Mouse (Mus musculus) cerebral cortex, adult 2 months (tissue): ENCODE data around the gene Fam166a.

Experiments used
- WGBS: fragments of 180-500 bp; shearing (Covaris S2); methylation state at CpG from one replicate; pipeline ENCODE4 v1.1.7; 2018; 5-methylcytosine and 5-hydroxymethylcytosine counted together

Fam166a gene

DNA sequence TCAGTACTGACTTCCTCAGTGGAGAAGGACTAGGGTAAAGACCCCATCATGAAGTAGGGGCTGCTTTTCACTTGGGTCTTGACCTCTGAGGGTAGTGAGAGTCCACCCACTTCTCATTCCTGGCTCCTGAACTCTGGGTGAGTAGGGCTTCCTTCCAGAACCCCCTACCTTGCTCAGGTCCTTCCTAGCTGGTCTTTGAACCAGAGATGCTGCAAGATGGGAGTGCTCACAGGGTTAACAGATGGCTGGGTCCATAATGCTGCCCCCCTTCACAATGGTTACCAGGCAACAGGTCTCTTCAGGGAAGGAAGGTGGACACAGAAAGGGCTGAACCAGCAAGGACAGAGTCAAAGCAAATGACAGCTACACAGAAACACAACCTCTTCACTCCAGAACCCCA is at the start of gene Fam166a:
Gene Fam166a, plus strand, starts transcription at position 301 of the 400 bp plus-strand sequence.

DNA sequence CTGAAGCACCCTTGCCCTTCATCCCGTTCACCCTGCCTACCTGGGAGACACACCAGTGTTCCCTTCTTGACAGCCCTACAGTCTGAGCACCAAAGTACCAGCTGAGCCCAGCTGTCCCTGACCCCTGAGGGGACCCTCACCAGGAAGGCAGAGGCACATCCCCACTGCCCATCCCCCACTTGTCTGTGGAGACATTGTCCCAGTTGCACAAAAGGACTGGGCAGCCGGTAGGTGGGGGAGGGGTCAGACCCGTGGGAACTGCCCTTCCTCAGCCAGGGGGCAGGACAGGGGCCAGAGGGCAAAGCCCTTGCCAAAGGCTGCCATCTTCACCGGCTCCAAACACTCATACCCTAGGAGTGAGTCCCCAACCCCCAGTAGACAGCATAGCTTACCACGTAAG is 48.8 kb upstream of the Fam166a start:
- 61% methylated on average over 5 of the region's 5 CpGs for WGBS

DNA sequence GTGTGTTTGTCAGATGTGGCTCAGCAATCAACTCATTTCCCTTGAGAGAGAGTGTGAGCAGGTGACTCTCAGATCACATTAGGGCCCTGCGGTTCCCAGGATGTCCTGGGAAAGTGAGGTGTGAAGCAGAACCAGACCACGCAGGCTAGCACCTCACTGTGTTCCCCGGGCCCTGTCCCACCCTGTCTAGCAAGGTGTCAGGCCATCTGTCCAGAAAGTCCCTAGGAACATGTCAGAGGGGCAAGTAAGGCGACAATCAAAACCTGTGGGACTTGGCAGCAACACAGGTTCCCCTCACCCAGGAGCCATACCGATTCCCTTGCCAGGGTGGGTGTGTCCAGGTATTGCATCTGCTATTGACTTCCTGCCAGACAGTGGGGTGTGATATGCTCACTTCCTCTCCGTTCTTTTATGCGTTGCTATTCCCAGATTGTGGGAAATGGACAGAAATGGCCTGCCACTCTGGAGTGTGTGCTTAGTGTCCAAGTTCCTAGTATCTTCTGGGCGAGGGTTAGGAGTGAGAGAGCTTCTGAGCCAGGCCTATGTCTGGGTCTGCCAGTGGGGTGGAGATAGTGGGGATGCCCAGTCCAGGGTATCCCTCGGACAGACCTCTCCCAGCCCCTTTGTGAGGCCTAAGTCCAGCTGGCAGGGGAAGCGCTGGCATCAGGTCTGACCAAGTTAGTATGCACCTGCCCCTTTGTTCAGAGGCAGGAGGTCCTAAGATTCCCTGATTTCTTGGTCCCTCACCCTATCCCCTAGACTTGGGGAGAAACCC is 48.0 kb upstream of the Fam166a start:
- whole genome bisulfite sequencing = 69% methylated on average over 10 of the region's 10 CpGs

DNA sequence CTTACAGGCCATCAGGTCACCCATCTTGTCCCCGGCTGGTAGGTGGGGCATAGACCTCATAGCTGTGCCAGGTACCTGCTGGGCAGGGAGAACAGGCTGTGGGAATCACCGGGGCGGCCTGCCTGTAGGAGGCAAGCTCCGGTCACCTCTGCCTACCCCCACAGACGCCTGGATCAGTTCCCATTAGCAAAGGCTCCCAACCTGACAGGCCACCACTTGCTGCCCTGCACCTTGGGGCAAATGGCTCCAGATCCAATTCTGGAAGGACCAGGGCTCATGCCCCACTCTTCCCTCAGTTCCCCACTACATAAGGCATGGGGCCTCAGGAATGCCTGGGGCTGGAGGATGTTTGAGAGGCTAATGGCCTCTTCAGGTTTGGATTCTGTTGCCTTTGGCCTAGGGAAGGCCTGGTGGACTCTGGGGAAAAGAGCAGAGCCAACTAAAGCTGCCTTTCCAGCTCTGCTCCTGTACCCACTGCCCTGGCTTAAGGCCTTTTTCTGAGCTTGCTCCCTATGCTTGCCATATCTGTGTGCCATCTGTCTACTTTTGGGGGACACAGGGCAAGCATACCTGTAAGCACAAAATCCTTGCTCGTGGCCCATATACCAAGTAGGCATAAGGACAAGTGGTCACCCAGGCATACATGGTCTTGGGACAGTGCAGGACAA is 47.3 kb upstream of the Fam166a start:
- 95% methylated on average over 6 of the region's 6 CpGs for WGBS

DNA sequence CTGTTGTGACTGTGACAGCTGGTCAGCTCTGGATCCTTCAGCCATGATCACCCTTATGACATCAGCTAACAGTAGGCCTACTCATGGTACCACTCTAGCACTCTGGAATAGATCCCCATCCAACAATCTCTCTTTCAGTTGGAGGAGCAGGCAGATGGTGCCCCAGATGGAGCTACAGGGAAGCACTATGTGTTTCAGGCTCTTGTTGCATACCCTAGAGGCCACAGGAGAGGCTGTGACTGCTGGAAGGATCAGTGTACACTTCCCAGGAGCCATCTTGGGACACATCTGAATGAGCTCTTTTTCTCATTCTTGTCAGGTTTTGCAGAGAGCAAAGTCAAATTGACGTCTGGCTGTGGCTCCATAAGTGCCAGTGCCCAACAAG is 46.8 kb upstream of the Fam166a start:
- WGBS = 48% methylated on average over 1 of the region's 1 CpGs

DNA sequence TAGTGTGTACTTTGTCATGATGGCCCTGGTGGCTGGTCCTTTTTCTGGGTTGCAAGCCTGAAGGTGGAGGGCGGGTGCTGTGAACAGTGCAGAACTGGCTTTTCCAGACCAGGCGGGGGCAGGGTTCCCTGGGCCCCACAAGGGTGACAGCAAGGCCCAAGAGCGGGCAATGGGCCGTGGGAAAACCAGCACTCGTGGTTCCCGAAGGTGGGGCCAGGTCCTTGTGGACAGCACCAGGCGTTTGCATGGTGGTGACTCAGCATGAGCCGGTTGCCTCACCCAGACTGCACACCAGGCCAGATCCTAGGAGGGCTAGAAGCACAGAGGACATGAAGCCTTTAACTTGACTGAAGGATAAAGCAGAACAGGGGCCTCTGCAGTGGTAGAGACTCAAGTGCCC is 45.9 kb upstream of the Fam166a start:
- WGBS = 92% methylated on average over 8 of the region's 8 CpGs

DNA sequence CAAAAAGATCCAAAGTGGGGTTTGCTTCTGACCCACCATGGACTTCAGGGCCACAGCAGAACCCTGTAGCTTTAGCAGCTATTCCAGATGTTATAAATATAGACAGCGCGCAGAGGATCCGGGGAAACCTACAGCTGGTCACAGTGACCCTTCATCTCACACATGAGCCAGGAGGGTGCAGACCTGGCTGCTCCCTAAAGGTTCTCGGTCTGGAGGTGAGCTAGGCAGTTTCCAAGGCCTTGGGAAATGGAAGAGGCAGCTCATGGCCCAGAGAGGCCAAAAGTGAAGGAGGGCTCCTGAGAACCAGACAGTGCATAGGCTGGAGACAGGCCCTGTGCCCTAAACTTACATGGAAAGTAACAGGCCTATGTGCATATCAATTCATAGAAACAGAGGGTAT is 44.7 kb upstream of the Fam166a start:
- 96% methylated on average over 4 of the region's 4 CpGs for WGBS

DNA sequence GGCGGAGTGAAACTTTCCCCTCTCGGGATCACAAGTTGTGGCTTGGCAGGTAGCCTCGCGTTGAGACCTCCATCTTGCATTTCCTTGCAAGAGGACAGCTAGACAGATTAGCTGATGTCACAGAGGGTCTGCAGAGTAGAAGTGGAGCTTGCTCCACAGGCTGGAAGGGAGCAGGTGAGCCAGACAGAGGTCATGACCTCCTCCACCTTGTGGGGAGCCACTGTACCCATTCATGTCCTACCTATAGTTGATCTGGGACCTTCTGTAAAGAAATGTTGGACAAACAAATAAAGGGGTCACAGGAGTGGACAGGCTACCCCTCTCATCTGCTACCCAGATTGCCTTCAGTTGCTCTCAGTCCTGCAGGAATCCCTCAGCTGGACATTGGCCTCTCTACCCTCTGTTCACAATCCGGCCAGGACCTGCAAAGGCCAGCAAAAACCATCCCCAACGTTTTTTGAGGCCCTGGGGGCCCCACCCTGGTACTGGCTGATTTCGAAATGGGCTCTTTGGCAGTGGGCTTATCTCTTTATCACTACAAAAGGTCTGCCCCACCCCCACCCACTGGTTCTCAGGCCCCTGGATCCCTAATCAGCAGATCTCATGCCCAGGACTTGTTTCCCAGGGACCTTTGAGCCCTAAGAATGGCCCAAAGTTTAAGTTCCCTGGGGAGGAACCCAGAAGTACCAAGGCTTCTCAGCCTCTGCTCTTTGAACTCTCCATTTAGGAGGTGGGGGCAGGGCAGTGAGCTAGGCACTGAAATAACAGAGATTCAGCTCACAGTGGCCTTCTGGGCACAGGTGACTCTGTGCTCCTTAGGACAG is 43.5 kb upstream of the Fam166a start:
- 78% methylated on average over 7 of the region's 7 CpGs for WGBS

DNA sequence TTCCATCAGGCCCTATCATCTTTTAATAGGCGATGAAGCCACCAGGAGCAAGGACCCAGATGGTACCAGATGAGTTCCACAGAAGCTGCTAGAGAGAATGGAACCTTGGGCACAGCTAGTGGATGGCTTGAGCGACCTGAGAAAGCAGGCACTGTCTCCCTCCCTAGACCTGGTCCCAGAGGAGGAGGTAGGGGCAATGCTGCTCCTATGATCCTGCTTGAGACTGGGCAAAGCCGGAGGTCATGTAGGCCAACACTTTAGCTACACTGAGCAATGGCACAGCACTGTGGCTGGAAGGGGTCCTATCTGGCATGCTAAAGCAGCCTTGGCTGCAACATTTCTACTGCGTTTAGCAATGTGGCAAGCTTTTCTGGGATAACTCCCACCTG is 42.9 kb upstream of the Fam166a start:
- WGBS = 86% methylated on average over 4 of the region's 4 CpGs

DNA sequence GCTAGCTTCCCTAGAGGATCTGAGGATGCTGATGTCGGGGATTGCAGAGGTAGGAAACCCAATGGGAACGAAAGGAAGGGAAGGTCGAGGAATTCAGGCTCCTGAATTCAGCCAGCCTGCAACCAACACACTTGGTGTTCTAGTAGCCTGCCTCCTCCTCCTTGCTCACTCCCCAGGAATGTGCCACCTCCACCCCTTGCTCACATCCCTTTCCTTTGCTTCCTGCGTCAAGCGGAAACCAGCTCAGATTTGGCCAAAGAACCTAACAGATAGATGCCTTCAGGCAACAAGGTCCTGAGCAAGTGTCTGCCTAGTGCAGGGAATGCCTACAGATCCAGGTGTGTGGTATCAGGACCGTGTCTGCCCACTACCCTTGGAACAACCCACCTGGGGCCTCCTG is 42.0 kb upstream of the Fam166a start:
- WGBS = 49% methylated on average over 6 of the region's 6 CpGs

DNA sequence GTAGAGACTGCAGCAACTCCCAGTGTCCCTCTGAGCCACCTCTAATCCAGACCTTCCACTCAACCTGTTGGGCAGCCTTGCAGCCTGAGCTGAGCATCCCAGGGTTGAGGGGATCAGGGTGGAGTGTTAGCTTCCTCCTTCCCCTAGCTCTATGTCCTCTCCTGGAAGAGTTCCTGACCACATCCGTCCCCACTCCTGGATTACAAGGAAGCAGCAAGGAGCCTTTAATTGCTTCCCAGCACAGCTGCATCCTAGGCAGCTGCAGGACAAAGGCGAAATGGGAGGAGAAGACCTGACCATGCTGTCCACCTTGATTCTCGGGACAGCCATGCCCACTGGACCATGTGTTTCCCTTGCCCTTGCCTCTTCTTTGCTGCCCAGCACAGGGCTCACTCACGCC is 41.5 kb upstream of the Fam166a start:
- WGBS = 60% methylated on average over 4 of the region's 4 CpGs

DNA sequence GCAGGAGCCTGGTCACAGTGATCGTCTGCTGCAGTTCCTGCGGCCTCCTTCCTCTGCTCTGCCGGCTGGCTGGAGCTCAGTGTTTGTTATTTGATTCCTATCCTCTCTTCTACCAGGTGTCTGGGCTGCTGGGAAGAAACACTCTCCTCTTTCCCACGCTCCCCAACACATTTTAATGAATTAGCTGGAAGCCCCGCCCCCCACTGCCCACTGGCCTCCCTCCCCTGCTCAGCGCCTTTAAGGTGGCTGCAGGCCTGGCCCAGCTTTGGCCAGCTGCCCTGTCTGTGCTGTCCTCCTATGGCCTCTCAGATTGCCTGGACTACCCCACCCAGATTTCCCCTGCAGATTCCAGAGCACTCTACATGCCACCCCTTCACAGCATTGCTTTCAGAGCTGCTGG is 40.9 kb upstream of the Fam166a start:
- WGBS = 24% methylated on average over 6 of the region's 6 CpGs

DNA sequence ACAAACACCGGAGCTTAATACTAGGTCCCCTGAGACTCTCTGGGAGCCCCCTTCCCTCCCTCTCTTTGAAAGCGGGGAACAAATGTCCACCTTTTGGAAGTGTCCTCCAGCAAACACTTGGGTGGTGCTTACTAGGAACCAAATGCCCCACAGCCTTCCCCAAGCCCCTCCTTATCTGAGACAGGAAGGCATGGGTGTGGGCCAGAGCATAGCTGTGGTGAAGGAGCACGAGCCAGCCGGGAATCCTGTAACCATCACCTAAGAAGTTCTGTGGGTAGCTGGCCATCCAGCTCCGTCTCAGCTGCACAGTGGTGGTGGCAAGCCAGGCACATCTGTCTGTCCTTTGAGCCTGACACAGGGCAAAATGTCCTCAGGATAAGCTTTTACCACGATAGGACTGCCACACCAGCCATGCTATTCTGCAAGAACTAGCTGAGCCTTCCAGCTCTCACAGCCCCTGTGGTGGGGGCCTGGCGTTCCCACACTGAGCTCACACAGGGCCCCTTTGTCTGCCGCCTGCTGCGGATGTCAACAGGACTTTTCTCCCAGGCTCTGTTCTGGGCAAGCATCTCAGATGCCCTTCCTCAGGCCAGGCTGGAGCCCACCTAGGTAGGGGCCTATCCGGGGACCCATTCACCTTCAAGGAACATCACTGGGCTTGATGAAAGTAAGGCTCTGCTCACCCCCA is 40.1 kb upstream of the Fam166a start:
- WGBS = 54% methylated on average over 10 of the region's 10 CpGs

DNA sequence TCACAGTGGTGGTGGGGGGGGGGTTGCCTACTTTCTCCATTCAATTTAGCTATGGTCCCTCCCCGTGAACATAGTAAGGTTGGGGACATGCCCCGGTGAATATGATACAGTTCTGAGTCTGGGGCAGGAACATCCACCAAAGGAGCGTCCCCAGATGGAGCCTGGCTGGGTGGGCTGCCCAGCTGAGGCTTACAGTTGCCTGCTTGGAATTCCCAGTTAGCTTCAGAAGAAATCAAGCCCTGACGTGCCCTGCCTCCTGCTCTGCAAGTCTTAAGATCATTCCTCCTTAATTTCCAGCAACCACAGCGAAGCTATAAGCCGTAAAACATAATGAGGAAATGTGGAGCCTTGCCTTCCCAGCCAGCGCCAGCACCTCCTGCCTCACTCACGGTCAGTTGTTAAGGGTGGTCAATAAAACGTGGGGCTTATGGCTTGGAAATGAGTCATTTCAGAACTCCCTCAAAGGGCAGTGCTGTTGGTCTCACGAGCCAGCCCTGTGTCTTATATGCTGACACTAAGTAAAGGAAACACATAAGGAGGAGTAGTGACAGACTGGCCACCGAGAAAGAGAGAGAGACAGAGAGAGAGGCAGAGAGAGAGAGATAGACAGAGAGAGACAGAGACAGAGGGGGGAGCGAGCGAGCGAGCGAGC is 38.9 kb upstream of the Fam166a start:
- WGBS = 51% methylated on average over 15 of the region's 15 CpGs

DNA sequence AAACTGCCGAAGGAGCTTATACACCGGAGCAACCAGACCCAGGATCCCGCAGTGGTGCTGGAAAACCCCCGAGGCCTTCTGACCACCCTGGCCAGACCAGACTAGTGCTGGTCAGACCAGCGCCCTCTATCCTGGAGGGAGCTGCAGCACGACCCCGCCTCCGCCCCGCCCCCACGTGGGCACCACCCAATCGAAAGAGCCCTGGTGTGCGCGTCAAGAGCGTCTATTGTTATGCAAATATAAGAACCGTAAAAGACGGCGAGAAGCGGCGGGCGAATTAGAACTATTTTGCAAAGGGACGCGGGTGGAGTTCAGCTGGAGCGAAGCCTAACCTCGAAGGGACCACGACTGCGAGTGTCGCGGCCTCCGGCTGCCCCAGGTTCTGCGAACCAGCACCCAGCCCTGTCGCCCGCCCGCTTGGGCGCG is 38.1 kb upstream of the Fam166a start, which contains the start of gene Nrarp:
Gene Nrarp, plus strand, starts transcription at position 281 of the 426 bp plus-strand sequence.
- under 1% methylated on average over 35 of the region's 35 CpGs for WGBS

DNA sequence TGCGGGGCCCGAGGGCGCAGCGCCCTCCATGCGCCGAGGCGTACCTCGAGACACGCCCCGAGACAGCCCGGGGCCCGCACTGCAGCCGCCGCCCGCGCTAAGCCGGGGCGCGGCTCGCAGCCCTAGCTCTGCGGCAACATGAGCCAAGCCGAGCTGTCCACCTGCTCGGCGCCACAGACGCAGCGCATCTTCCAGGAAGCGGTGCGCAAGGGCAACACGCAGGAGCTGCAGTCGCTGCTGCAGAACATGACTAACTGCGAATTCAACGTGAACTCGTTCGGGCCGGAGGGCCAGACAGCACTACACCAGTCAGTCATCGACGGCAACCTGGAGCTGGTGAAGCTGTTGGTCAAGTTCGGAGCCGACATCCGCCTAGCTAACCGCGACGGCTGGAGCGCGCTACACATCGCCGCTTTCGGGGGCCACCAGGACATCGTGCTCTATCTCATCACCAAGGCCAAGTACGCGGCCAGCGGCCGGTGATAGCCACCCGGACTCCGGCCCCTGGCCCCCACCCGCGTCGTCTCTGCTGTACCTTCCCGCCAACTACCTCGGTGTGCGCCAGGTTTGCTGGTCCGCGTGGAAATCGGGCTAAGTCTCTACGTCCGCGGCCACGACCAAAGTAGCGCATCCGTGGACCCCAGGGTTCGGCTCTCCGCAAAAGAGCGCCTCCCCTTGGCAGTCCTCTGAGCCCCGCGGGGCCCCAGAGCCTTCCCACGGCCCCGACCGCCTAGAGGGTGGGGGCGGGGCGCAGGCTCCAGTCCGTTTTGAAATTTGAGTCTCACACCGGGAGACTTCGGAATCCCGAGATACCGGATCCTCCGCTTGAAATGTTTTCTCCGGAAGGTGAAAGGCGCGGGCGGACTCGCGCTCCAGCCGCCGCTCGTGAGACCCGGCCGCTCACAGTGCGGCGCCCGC is 37.3 kb upstream of the Fam166a start:
- under 1% methylated on average over 99 of the region's 100 CpGs for WGBS

DNA sequence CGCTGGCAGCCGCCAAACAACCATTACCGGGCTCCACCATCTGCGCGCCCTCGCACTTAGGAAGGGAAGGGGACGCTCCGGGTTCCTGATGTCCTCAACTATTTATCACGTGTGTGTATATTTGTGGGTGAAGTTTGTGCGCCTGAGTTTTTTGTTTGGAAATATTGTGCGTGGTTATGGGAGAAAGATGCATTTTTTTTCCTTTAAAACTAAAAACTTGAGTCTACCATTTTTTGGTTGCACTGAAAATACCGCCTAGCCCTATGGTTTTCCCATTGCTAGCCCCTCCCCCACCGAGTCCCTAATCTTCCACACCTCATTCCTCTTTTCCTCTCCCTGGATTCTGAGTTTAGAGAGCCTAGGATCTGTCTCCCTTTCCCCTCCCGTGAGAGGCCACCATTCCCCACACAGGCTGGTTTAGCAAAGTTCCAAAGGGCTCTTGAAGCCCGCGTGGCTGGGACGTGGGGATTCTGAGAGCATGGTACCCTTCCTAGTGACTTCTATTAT is 36.6 kb upstream of the Fam166a start:
- 9% methylated on average over 17 of the region's 17 CpGs for WGBS

DNA sequence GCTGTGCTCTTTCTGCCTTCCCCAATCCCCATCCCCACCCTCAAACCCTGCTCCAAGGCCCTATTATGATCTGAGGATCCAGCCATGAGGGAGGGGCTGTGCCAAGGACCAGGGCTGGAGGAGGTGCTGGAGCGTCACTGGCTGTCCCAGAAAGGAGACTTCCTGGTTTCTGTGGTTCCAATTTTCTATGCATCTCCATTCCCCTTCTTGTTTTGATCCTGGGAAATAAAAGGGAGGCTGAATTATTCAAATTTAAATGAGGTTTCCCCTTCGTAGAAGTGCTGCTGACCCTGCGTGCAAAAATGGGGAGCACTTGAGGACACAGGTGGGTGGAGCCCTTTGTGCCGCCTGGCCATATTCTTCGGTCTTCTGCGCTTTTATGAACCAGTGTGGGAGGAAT is 35.9 kb upstream of the Fam166a start:
- WGBS = 40% methylated on average over 6 of the region's 6 CpGs

DNA sequence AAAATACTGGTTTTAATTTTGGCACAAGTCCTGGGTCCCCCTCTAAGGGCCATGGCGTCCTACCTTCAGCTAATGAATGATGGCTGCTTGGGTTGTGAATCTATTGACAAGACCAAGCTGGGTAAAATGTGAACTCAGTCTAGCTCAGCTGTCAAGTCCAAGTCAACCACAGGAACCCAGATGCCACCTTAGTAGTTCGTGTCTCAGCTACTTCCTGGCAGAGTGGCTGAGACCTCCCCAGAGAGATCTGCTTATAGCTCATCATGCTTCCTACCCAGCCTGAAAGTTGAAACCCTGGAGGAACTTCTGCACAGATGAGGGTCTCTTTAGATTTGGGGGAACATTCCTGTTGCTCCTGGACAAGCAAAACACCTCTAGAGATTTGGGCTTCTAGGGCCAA is 35.2 kb upstream of the Fam166a start:
- 64% methylated on average over 2 of the region's 2 CpGs for WGBS

DNA sequence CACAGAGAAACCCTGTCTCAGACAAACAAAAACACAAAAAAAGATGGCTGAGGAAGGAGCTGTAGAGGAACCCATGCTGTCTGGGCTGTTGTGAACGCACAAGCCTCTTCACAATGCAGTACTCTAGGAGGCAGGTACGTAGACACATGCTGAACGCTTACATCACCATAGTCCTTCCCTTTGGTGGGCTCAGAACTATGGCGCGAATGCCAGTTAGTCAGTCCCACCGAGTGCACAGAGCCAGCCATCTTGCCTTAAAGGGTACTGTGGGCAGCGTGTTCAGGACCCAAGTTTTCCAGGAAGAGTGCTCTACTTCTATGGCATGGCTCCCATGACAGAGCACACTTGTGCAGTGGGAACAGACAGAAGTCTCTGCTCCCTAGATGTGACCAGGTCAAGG is 34.0 kb upstream of the Fam166a start:
- WGBS = 86% methylated on average over 7 of the region's 7 CpGs
